Mouse (Mus musculus) liver, embryonic 14.5 days (tissue): ENCODE measurements around the gene Vps13d.

Experiments used
- CTCF ChIP-seq: IDR thresholded peaks from 2 replicates; pipeline ENCODE4 v1.5.1; 2016; ENCODE audit warnings: antibody characterized with exemption, low read depth, control low read depth
- EP300 ChIP-seq: IDR thresholded peaks from 2 replicates; pipeline ENCODE4 v1.6.1; 2016; ENCODE audit warnings: antibody characterized with exemption, low read depth

GRCm38 (mm10) chr4:144996996-144997820 is 197.6 kb downstream of the Vps13d start:
- TF ChIP-seq EP300 (no peak), CTCF (no peak)
